Mouse (Mus musculus) olfactory bulb, adult 2 months (tissue): ENCODE measurements around the gene 2310030G06Rik.

ENCODE experiments used
- CTCF ChIP-seq: fragments of 200-500 bp; IDR thresholded peaks from 2 replicates; pipeline ENCODE4 v1.5.1; 2012; ENCODE audit warnings: low read depth, mild to moderate bottlenecking, low read length, moderate library complexity; ENCODE audit not compliant: insufficient read depth
- POLR2A ChIP-seq: fragments of 200-500 bp; IDR thresholded peaks from 2 replicates; pipeline ENCODE4 v1.6.1; 2012; ENCODE audit warnings: mild to moderate bottlenecking, low read depth, low read length, moderate library complexity; ENCODE audit not compliant: insufficient read depth

DNA sequence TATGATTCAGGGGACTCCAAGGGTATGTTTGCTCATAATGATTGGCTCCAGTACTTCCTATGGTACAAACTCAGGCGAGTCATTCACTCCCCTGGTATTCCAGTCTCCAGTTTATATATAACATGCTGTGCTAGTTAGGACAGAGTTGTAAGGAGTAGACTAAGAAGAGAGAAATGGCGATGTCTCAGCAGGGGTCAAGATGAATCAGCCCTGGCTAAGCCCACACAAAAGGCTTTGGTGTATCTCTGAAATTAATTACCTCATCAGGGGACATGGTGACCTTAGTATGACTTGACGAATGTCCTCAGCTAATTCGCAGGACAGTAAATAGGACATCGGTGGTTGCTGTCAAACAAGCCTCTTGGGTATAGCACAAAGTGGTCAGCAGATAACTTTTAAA, 10.4 kb upstream of the 2310030G06Rik start:
- TF ChIP-seq CTCF (no peak), POLR2A (no peak)
